Mouse (Mus musculus) liver, adult 2 months (tissue): ENCODE measurements around the gene Phf12. TPM values are rescaled to one million over a fixed set of nuclear protein-coding genes. Genes with fewer than 3 reads are reported as not detected.

Experiments used
- DNase-seq: peaks from one replicate; pipeline ENCODE4 v3.0.0-alpha.2; 2011; ENCODE audit warnings: low read depth, low spot score; ENCODE audit errors: extremely low read depth
- H3K27ac ChIP-seq: fragments of 200-500 bp; replicated peaks from 2 replicates; pipeline ENCODE4 v1.5.1; 2012; ENCODE audit warnings: low read depth, mild to moderate bottlenecking, control low read depth, inconsistent platforms, low read length; ENCODE audit not compliant: insufficient read depth
- H3K27me3 ChIP-seq: fragments of 200-500 bp; 2 replicates; pipeline ENCODE4 v1.6.1; 2012; ENCODE audit warnings: mild to moderate bottlenecking, moderate library complexity, low read length, inconsistent platforms; ENCODE audit not compliant: control insufficient read depth, insufficient read depth
- H3K36me3 ChIP-seq: fragments of 200-500 bp; 2 replicates; pipeline ENCODE4 v1.6.1; 2012; ENCODE audit warnings: low read length, inconsistent platforms; ENCODE audit not compliant: control insufficient read depth, insufficient read depth
- H3K4me1 ChIP-seq: fragments of 200-500 bp; 2 replicates; pipeline ENCODE4 v1.6.1; 2011; ENCODE audit warnings: low read length; ENCODE audit not compliant: control insufficient read depth, insufficient read depth
- H3K4me3 ChIP-seq: fragments of 200-500 bp; 2 replicates; pipeline ENCODE4 v1.5.1; 2011; ENCODE audit warnings: low read depth, mild to moderate bottlenecking, control low read depth, low read length, moderate library complexity; ENCODE audit not compliant: insufficient read depth
- H3K79me2 ChIP-seq: fragments of 200-500 bp; 2 replicates; pipeline ENCODE4 v1.6.1; 2012; ENCODE audit warnings: inconsistent platforms, mild to moderate bottlenecking, low read length, moderate library complexity; ENCODE audit not compliant: control insufficient read depth, insufficient read depth
- H3K9ac ChIP-seq: fragments of 200-500 bp; 2 replicates; pipeline ENCODE4 v1.6.1; 2012; ENCODE audit warnings: low read depth, mild to moderate bottlenecking, control low read depth, inconsistent platforms, low read length
- CTCF ChIP-seq: fragments of 200-500 bp; IDR thresholded peaks from 2 replicates; pipeline ENCODE4 v1.5.1; 2011; ENCODE audit warnings: low read depth, low read length, control low read depth
- POLR2A ChIP-seq: fragments of 200-500 bp; IDR thresholded peaks from 2 replicates; pipeline ENCODE4 v1.6.1; 2011; ENCODE audit warnings: low read length, control low read depth; ENCODE audit not compliant: insufficient read depth; ENCODE audit errors: extremely low read depth
- WGBS: fragments of 180-500 bp; shearing (Covaris S2); methylation state at CpG from one replicate; pipeline ENCODE4 v1.1.7; 2018; 5-methylcytosine and 5-hydroxymethylcytosine counted together
- polyA plus RNA-seq: library from polyadenylated mRNA; depleted of rRNA; stranded (reverse); fragments of >200 nt; gene quantifications from 2 replicates; pipeline ENCODE4 v1.2.3, GENCODE M21; 2012
- total RNA-seq: library from RNA; depleted of rRNA; stranded (reverse); fragments of >200 nt; gene quantifications from 2 replicates; pipeline ENCODE4 v1.2.3, GENCODE M21; 2014

Gene Phf12
- total and polyA plus RNA-seq, 2 experiments, result 3.6 to 24.9 TPM

GRCm38 (mm10) chr11:77989071-77989690 lies 6.6 kb downstream of the Phf12 start:
- Histone ChIP-seq H3K4me3 (no peak overlapping the region), H3K27ac (no peak overlapping the region), H3K4me1 (no peaks in the 10 kb centered on the region; the same call in 1 of the 2 replicates), H3K9ac (no peak overlapping the region), H3K79me2 (peaks cover 10% of the 10 kb centered on the region; the same call in 1 of the 2 replicates), H3K27me3 (no peaks in the 10 kb centered on the region), H3K36me3 (peaks cover 14% of the 10 kb centered on the region)
- peak; percentile 51 for DNase-seq
- no peak for TF ChIP-seq POLR2A
- TF ChIP-seq CTCF, result no peak
- WGBS, result 47% methylated on average over 13 of the region's 13 CpGs

GRCm38 (mm10) chr11:77995556-77995955 lies 13.0 kb downstream of the Phf12 start:
- Histone ChIP-seq H3K27ac (no peak overlapping the region), H3K27me3 (no peaks in the 10 kb centered on the region), H3K36me3 (peaks cover 13% of the 10 kb centered on the region), H3K9ac (no peak overlapping the region), H3K4me3 (no peak overlapping the region), H3K79me2 (peaks cover 16% of the 10 kb centered on the region; the same call in 1 of the 2 replicates), H3K4me1 (peaks cover 3% of the 10 kb centered on the region)
- TF ChIP-seq POLR2A (no peak), CTCF (no peak)
- DNase-seq, result peak; percentile 61
- 6% methylated on average over 1 of the region's 1 CpGs for WGBS

- no peaks in the 10 kb centered on the region for H3K4me1 ChIP-seq
- H3K9ac ChIP-seq, result no peak overlapping the region
- DNase-seq, result no peak
- H3K27ac ChIP-seq, result no peak overlapping the region
- H3K27me3 ChIP-seq, result no peaks in the 10 kb centered on the region
- H3K4me3 ChIP-seq, result no peak overlapping the region
- TF ChIP-seq CTCF (no peak), POLR2A (no peak)
- peaks cover 49% of the 10 kb centered on the region for H3K36me3 ChIP-seq
- WGBS, result 95% methylated on average over 5 of the region's 5 CpGs
- peaks cover 12% of the 10 kb centered on the region; the same call in 1 of the 2 replicates for H3K79me2 ChIP-seq
Measured at GRCm38 (mm10) chr11:78006446-78006845, 23.9 kb downstream of the Phf12 start.

- Histone ChIP-seq H3K36me3 (peaks cover 70% of the 10 kb centered on the region), H3K9ac (no peak overlapping the region), H3K4me3 (no peak overlapping the region), H3K4me1 (no peaks in the 10 kb centered on the region), H3K79me2 (no peaks in the 10 kb centered on the region), H3K27ac (no peak overlapping the region), H3K27me3 (no peaks in the 10 kb centered on the region)
- 19% methylated on average over 4 of the region's 4 CpGs for WGBS
- TF ChIP-seq CTCF (peak; percentile 71), POLR2A (no peak)
- DNase-seq, result peak; percentile 57
Measured at GRCm38 (mm10) chr11:78019676-78020075, 37.1 kb downstream of the Phf12 start.

- Histone ChIP-seq H3K9ac (no peak overlapping the region), H3K27me3 (no peaks in the 10 kb centered on the region), H3K4me1 (no peaks in the 10 kb centered on the region), H3K4me3 (no peak overlapping the region), H3K79me2 (no peaks in the 10 kb centered on the region), H3K36me3 (peaks cover 62% of the 10 kb centered on the region), H3K27ac (no peak overlapping the region)
- WGBS, result 82% methylated on average over 8 of the region's 8 CpGs
- no peak for DNase-seq
- no peak for TF ChIP-seq POLR2A
- TF ChIP-seq CTCF, result peak; percentile 50
Measured at GRCm38 (mm10) chr11:78023607-78024006, 41.1 kb downstream of the Phf12 start.

- H3K9ac ChIP-seq, result no peak overlapping the region
- H3K4me3 ChIP-seq, result no peak overlapping the region
- no peak overlapping the region for H3K27ac ChIP-seq
- H3K79me2 ChIP-seq, result no peaks in the 10 kb centered on the region
- DNase-seq, result no peak
- peaks cover 11% of the 10 kb centered on the region for H3K4me1 ChIP-seq
- 89% methylated on average over 8 of the region's 8 CpGs for WGBS
- no peak for TF ChIP-seq CTCF
- TF ChIP-seq POLR2A, result no peak
- no peaks in the 10 kb centered on the region for H3K27me3 ChIP-seq
- H3K36me3 ChIP-seq, result peaks cover 31% of the 10 kb centered on the region
Measured at GRCm38 (mm10) chr11:78029240-78029639, 46.7 kb downstream of the Phf12 start.
